Mouse (Mus musculus) MEL (cell line): ENCODE measurements around the gene Ift27. TPM values are rescaled to one million over a fixed set of nuclear protein-coding genes. Genes with fewer than 3 reads are reported as not detected.

Experiments used
- DNase-seq: peaks from one replicate; pipeline ENCODE4 v3.0.0; 2011; ENCODE audit warnings: low read depth, low spot score
- H3K27ac ChIP-seq: 2 replicates; pipeline ENCODE4 v1.5.1; 2012; ENCODE audit warnings: low read depth, mild to moderate bottlenecking, control low read depth, low read length, moderate library complexity; ENCODE audit not compliant: control insufficient read depth
- H3K27me3 ChIP-seq, 2 experiments: fragments of 150-350 bp in 1 of 2; sonication (generic) in 1 of 2; 2 replicates each; pipeline ENCODE4 v1.6.1; 2012; ENCODE audit warnings: low read length in 2 of 2, mild to moderate bottlenecking in 2 of 2, improper control_type of control experiment in 1 of 2, moderate library complexity in 1 of 2; ENCODE audit not compliant: insufficient read depth in 2 of 2, control insufficient read depth in 1 of 2
- H3K36me3 ChIP-seq, 2 experiments: 2 replicates each; pipeline ENCODE4 v1.6.1; 2012 to 2014; ENCODE audit warnings: low read length in 2 of 2, improper control_type of control experiment in 1 of 2, inconsistent platforms in 1 of 2, mild to moderate bottlenecking in 1 of 2; ENCODE audit not compliant: insufficient read depth in 2 of 2, control insufficient read depth in 1 of 2
- H3K4me1 ChIP-seq, 2 experiments: fragments of 150-350 bp in 1 of 2; sonication (generic) in 1 of 2; 2 replicates each; pipeline ENCODE4 v1.6.1; 2012; ENCODE audit warnings: low read length in 2 of 2, improper control_type of control experiment in 1 of 2, mild to moderate bottlenecking in 1 of 2; ENCODE audit not compliant: insufficient read depth in 2 of 2, control insufficient read depth in 1 of 2
- H3K4me3 ChIP-seq, 2 experiments: fragments of 150-350 bp in 1 of 2; sonication (generic) in 1 of 2; 2 replicates each; pipeline ENCODE4 v1.5.1; 2012; ENCODE audit warnings: low read depth in 2 of 2, low read length in 2 of 2, mild to moderate bottlenecking in 2 of 2, moderate library complexity in 2 of 2, control low read depth in 1 of 2, improper control_type of control experiment in 1 of 2; ENCODE audit not compliant: control insufficient read depth in 1 of 2, insufficient read depth in 1 of 2
- H3K79me2 ChIP-seq: 2 replicates; pipeline ENCODE4 v1.6.1; 2012; ENCODE audit warnings: mild to moderate bottlenecking, low read length, moderate library complexity; ENCODE audit not compliant: control insufficient read depth, poor library complexity, insufficient read depth
- H3K9ac ChIP-seq: 2 replicates; pipeline ENCODE4 v1.6.1; 2012; ENCODE audit warnings: low read depth, mild to moderate bottlenecking, control low read depth, low read length, moderate library complexity; ENCODE audit not compliant: control insufficient read depth, poor library complexity, severe bottlenecking
- H3K9me3 ChIP-seq: fragments of 150-350 bp; sonication (generic); replicated peaks from 2 replicates; pipeline ENCODE4 v1.6.1; 2012; ENCODE audit warnings: mild to moderate bottlenecking, low read length, improper control_type of control experiment, moderate library complexity; ENCODE audit not compliant: insufficient read depth
- BHLHE40 ChIP-seq: IDR thresholded peaks from 2 replicates; pipeline ENCODE4 v1.6.1; 2012; ENCODE audit warnings: low read depth, mild to moderate bottlenecking, inconsistent platforms, low read length, improper control_type of control experiment, borderline replicate concordance
- CHD1 ChIP-seq: IDR thresholded peaks from 2 replicates; pipeline ENCODE4 v1.6.1; 2012; ENCODE audit warnings: low read depth, mild to moderate bottlenecking, inconsistent platforms, low read length, improper control_type of control experiment
- ELF1 ChIP-seq: IDR thresholded peaks from 2 replicates; pipeline ENCODE4 v1.6.1; 2014; ENCODE audit warnings: low read depth, mild to moderate bottlenecking, inconsistent platforms, low read length, improper control_type of control experiment, moderate library complexity
- EP300 ChIP-seq, 2 experiments: IDR thresholded peaks; 2 replicates each; pipeline ENCODE4 v1.6.1; 2011; ENCODE audit warnings: improper control_type of control experiment in 2 of 2, low read length in 2 of 2, low read depth in 1 of 2, mild to moderate bottlenecking in 1 of 2
- GABPA ChIP-seq: IDR thresholded peaks from 2 replicates; pipeline ENCODE4 v1.6.1; 2012; ENCODE audit warnings: low read depth, mild to moderate bottlenecking, inconsistent platforms, low read length, improper control_type of control experiment, moderate library complexity
- GATA1 ChIP-seq: IDR thresholded peaks from 2 replicates; pipeline ENCODE4 v1.6.1; 2011; ENCODE audit warnings: low read depth, low read length, improper control_type of control experiment
- HCFC1 ChIP-seq: IDR thresholded peaks from 2 replicates; pipeline ENCODE4 v1.6.1; 2012; ENCODE audit warnings: low read depth, mild to moderate bottlenecking, inconsistent platforms, low read length, improper control_type of control experiment, moderate library complexity
- JUND ChIP-seq: IDR thresholded peaks from 2 replicates; pipeline ENCODE4 v1.6.1; 2011; ENCODE audit warnings: low read depth, mild to moderate bottlenecking, improper control_type of control experiment, low read length
- KAT2A ChIP-seq: conservative IDR thresholded peaks from 2 replicates; pipeline ENCODE4 v1.6.1; 2012; ENCODE audit warnings: low read depth, low read length, improper control_type of control experiment, inconsistent platforms
- MAX ChIP-seq: IDR thresholded peaks from 2 replicates; pipeline ENCODE4 v1.6.1; 2011; ENCODE audit warnings: low read length, improper control_type of control experiment
- MXI1 ChIP-seq: IDR thresholded peaks from 2 replicates; pipeline ENCODE4 v1.6.1; 2011; ENCODE audit warnings: mild to moderate bottlenecking, low read depth, low read length, improper control_type of control experiment
- NELFE ChIP-seq: IDR thresholded peaks from 2 replicates; pipeline ENCODE4 v1.6.1; 2011; ENCODE audit warnings: low read depth, low read length, improper control_type of control experiment
- POLR2AphosphoS2 ChIP-seq: IDR thresholded peaks from 2 replicates; pipeline ENCODE4 v1.6.1; 2011; ENCODE audit warnings: low read length, improper control_type of control experiment
- POLR2AphosphoS5 ChIP-seq: IDR thresholded peaks from 2 replicates; pipeline ENCODE4 v1.6.1; 2012; ENCODE audit warnings: low read depth, borderline replicate concordance, mild to moderate bottlenecking, inconsistent platforms, low read length, moderate library complexity, mixed read lengths
- RAD21 ChIP-seq: IDR thresholded peaks from 2 replicates; pipeline ENCODE4 v1.6.1; 2011; ENCODE audit warnings: mild to moderate bottlenecking, low read depth, low read length, improper control_type of control experiment
- RCOR1 ChIP-seq: IDR thresholded peaks from 2 replicates; pipeline ENCODE4 v1.6.1; 2012; ENCODE audit warnings: low read depth, mild to moderate bottlenecking, inconsistent platforms, low read length, improper control_type of control experiment
- SIN3A ChIP-seq: IDR thresholded peaks from 2 replicates; pipeline ENCODE4 v1.6.1; 2012; ENCODE audit warnings: low read length, improper control_type of control experiment, inconsistent platforms
- SMC3 ChIP-seq: IDR thresholded peaks from 2 replicates; pipeline ENCODE4 v1.6.1; 2011; ENCODE audit warnings: low read depth, low read length, improper control_type of control experiment
- TCF12 ChIP-seq: IDR thresholded peaks from 2 replicates; pipeline ENCODE4 v1.6.1; 2014; ENCODE audit warnings: low read depth, mild to moderate bottlenecking, inconsistent platforms, low read length, improper control_type of control experiment, moderate library complexity
- USF2 ChIP-seq, 2 experiments: IDR thresholded peaks; 2 replicates each; pipeline ENCODE4 v1.6.1; 2011 to 2012; ENCODE audit warnings: improper control_type of control experiment in 2 of 2, low read length in 2 of 2, borderline replicate concordance in 1 of 2, inconsistent platforms in 1 of 2, low read depth in 1 of 2, mild to moderate bottlenecking in 1 of 2; ENCODE audit not compliant: insufficient read depth in 1 of 2
- ZC3H11A ChIP-seq: IDR thresholded peaks from 2 replicates; pipeline ENCODE4 v1.6.1; 2012; ENCODE audit warnings: low read depth, mild to moderate bottlenecking, inconsistent platforms, low read length, improper control_type of control experiment
- ZMIZ1 ChIP-seq: IDR thresholded peaks from 2 replicates; pipeline ENCODE4 v1.6.1; 2012; ENCODE audit warnings: low read depth, mild to moderate bottlenecking, inconsistent platforms, low read length, improper control_type of control experiment, moderate library complexity
- ZNF384 ChIP-seq: IDR thresholded peaks from 2 replicates; pipeline ENCODE4 v1.6.1; 2012; ENCODE audit warnings: low read depth, mild to moderate bottlenecking, inconsistent platforms, low read length, improper control_type of control experiment
- polyA plus RNA-seq, 2 experiments: library from polyadenylated mRNA; stranded (reverse) in 1 of 2; unstranded in 1 of 2; fragments of >175 nt in 1 of 2; fragments of >200 nt in 1 of 2; gene quantifications; 2 replicates each; pipeline versions ENCODE4 v1.2.1 to v1.2.4; 2012; ENCODE audit warnings: low replicate concordance in 2 of 2, low read depth in 1 of 2; ENCODE audit not compliant: insufficient read length in 2 of 2, insufficient read depth in 1 of 2, missing spikeins in 1 of 2
- total RNA-seq: library from RNA; depleted of rRNA; stranded (reverse); fragments of 300-350 nt; gene quantifications from 2 replicates; pipeline ENCODE4 v1.2.3, GENCODE M21; 2012

The Ift27 gene
- total and polyA plus RNA-seq, 3 experiments = 10.4 to 18.0 TPM; not detected in 1

DNA sequence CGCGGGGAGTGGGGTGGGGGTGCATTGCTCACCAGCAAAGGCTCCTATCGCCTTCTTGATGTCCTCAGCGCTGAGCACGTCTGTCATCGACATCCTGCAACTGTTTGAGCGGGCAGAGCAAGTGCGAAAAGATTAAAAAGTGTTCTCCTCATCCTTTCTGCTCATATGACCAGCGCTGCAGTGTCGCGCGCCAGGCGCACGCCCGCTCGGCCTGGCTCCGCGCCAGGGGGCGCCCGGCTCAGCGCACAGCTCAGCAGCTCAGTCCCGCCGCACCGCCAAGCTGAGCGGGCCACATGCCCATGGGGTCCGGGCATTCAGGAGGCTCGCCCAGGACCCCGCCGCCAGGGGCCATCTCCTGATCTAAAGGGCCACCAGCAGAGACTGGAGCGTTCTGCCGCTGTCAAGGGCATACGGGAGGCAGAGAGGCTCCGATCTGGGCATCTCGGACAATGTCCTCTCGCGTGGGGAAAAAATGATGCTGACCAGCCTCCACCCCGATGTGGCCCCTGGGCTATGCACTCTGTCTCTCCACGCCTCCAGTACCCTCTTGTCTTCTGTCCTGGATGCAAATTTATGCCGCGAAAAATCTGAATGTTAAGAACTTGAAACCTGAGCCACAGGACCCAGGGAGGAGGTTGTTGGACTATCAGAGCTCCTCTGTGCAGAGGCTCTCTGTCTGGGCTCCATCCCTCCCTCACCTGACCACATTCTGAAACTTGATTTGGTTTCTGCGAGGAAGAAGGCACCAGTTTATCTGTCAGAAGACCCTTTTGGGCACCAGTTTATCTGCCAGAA lies 30.3 kb upstream of the Ift27 start:
- no peaks in the 10 kb centered on the region for H3K79me2 ChIP-seq
- H3K36me3 ChIP-seq = no peaks in the 10 kb centered on the region
- H3K9me3 ChIP-seq = no peaks in the 10 kb centered on the region
- no peaks in the 10 kb centered on the region for H3K4me1 ChIP-seq
- peaks cover 6 to 11% of the 10 kb centered on the region in 2 experiments for H3K27me3 ChIP-seq
- H3K27ac ChIP-seq = no peak overlapping the region
- TF ChIP-seq BHLHE40 (no peak), POLR2AphosphoS2 (no peak), ELF1 (no peak), EP300 (IDR thresholded peaks at IDR 0.05; ENCODE audit: low read depth in 1 of 2, low read length in 2 of 2) (no peak), RCOR1 (no peak), ZNF384 (no peak)
- DNase-seq = no peak
- H3K4me3 ChIP-seq = no peak overlapping the region
- no peak overlapping the region for H3K9ac ChIP-seq

DNA sequence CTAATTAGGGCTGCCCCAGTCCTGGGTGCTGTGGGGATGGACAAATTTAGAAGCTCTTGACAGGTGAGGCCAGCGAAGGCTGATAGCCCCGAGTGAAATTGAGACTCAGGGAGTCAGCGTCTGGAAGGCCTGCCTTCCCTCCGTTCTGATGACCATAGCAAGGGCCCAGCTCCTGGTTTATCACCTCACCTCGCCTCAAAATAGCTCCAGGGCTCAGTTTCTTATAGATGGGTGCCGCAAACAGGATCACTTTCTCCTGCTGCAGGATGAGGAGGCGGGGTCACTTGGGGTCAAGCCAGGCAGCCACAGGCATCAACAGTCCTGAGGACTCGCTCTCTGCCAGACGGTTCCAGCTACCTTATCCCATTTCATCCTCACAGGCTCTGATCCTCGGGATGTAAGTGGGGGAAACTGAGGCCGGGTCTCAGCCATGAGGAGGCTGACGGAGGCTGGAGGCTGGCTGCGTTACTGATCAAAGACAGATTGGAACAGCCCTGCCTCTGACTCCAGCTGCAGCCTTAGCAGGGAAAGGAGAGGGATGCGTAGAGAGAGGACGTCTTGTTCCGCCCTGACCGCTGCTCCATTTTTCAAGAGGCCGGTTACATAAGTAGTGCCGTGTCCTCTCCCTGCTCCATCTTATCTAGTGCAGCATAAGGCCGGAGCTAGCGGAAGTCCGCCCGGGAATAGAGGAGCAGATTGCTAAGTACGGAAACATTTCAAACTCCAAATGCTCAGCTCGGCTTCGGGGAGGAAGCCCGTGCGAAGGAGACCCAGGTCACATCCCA lies 21.4 kb upstream of the Ift27 start:
- Histone ChIP-seq H3K36me3 (no peaks in the 10 kb centered on the region), H3K4me1 (no peaks in the 10 kb centered on the region), H3K9me3 (no peaks in the 10 kb centered on the region), H3K9ac (no peak overlapping the region), H3K27me3 (peaks cover 2 to 8% of the 10 kb centered on the region in 2 experiments), H3K79me2 (no peaks in the 10 kb centered on the region), H3K27ac (no peak overlapping the region), H3K4me3 (no peak overlapping the region)
- TF ChIP-seq MXI1 (no peak), GABPA (no peak), ZMIZ1 (no peak), NELFE (no peak), GATA1 (no peak), SIN3A (no peak), ZC3H11A (no peak), CHD1 (no peak), ZNF384 (no peak), POLR2AphosphoS2 (no peak), TCF12 (no peak), POLR2AphosphoS5 (no peak), JUND (no peak), HCFC1 (no peak), USF2 (IDR thresholded peaks at IDR 0.05; ENCODE audit: borderline replicate concordance in 1 of 2, insufficient read depth in 1 of 2, low read depth in 1 of 2, low read length in 2 of 2) (no peak), KAT2A (no peak), MAX (no peak), ELF1 (no peak), RAD21 (no peak), SMC3 (no peak)
- DNase-seq = no peak
